Mouse (Mus musculus) liver, adult 2 months (tissue): ENCODE results near the gene Adra1d.

Source experiments
- CTCF ChIP-seq: fragments of 200-500 bp; IDR thresholded peaks from 2 replicates; pipeline ENCODE4 v1.5.1; 2011; ENCODE audit warnings: low read depth, low read length, control low read depth
- POLR2A ChIP-seq: fragments of 200-500 bp; IDR thresholded peaks from 2 replicates; pipeline ENCODE4 v1.6.1; 2011; ENCODE audit warnings: low read length, control low read depth; ENCODE audit not compliant: insufficient read depth; ENCODE audit errors: extremely low read depth

DNA sequence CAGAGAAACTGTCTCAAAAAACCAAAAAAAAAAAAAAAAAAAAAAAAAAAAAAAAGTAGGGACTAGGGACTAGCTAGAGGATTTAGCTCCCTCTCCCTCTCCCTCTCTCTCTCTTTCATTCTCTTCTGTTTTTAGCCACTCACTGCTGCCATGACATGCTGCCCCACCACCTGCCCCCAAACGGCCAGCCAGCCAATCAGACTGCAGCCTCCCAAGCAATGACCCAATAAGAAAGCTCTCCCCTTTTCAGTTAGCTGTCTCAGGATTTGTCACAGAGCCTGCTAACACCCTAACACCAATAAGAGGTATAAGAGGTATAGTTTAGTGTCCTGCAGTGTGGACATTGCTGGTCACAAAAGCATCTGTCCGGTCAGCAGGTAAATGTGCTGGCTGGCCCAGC is 11.6 kb downstream of the Adra1d start:
- no peak for TF ChIP-seq CTCF
- no peak for TF ChIP-seq POLR2A
